Comparison of ENCODE assay signal across 22 mouse cellular contexts in genomic region chr15:88972300-88972699, GRCm38 (mm10). TPM values are rescaled to one million over a fixed set of nuclear protein-coding genes. Genes with fewer than 3 reads are reported as not detected.
"Had no signal": no experiment of that assay in that cellular context is flagged by ENCODE, and none has a peak within 500 bp of the region (broad histone marks: within the 10 kb centered on the region; RNA-seq: fewer than 3 reads in every experiment).

No protein-coding gene starts in this region.

- ATAC-seq: liver, postnatal 0 days; lung, postnatal 0 days; midbrain, embryonic 13.5 days; midbrain, embryonic 15.5 days had no signal

- DNase-seq: liver, postnatal 0 days; lung, adult 2 months; lung, postnatal 14 days; lung, postnatal 36 days; right cerebral cortex, postnatal 14 days; thymus, adult 2 months; thymus, postnatal 36 days had no signal

RNA-seq across cellular contexts. Expression of gene Mlc1, which starts 6.5 kb away (rescaled TPM):
- total RNA-seq: megakaryocyte progenitor cell, adult 5-6 weeks; monocyte, adult 5-6 weeks; neutrophil, adult 5-6 weeks had no signal
- polyA plus RNA-seq: liver, postnatal 0 days; macrophage; stomach, postnatal 0 days had no signal

RNA-seq across cellular contexts. Expression of gene Mov10l1, which starts 10.4 kb away (rescaled TPM):
- total RNA-seq: megakaryocyte progenitor cell, adult 5-6 weeks; monocyte, adult 5-6 weeks; neutrophil, adult 5-6 weeks had no signal
- polyA plus RNA-seq: liver, postnatal 0 days; macrophage; midbrain, embryonic 11.5 days; midbrain, embryonic 13.5 days; midbrain, embryonic 15.5 days; midbrain, postnatal 0 days; neural tube, embryonic 12.5 days; neural tube, embryonic 14.5 days; spleen, adult 2 months; stomach, postnatal 0 days had no signal

RNA-seq across cellular contexts. Expression of gene Ttll8, which starts 18.1 kb away (rescaled TPM):
- total RNA-seq: megakaryocyte progenitor cell, adult 5-6 weeks; midbrain, postnatal 0 days; monocyte, adult 5-6 weeks; neutrophil, adult 5-6 weeks had no signal
- polyA plus RNA-seq: liver, postnatal 0 days; lung, embryonic 15.5 days; macrophage; midbrain, embryonic 11.5 days; midbrain, embryonic 13.5 days; neural tube, embryonic 12.5 days; spleen, adult 2 months; stomach, embryonic 15.5 days; stomach, postnatal 0 days had no signal
